Mouse (Mus musculus) ES-E14 (cell line): ENCODE measurements around the gene Vps54.

Experiments used
- CHD2 ChIP-seq: IDR thresholded peaks from 2 replicates; pipeline ENCODE4 v1.6.1; 2014; ENCODE audit warnings: mild to moderate bottlenecking, low read depth, low read length, inconsistent platforms
- HCFC1 ChIP-seq: IDR thresholded peaks from 2 replicates; pipeline ENCODE4 v1.6.1; 2012; ENCODE audit warnings: low read length, inconsistent platforms, borderline replicate concordance; ENCODE audit not compliant: insufficient read depth

GRCm38 (mm10) chr11:21217419-21217818 lies 21.7 kb upstream of the Vps54 start:
- TF ChIP-seq HCFC1 (no peak), CHD2 (no peak)
